Mouse (Mus musculus) forebrain, embryonic 11.5 days (tissue): Measurements from ENCODE around the gene Fam118a. TPM values are rescaled to one million over a fixed set of nuclear protein-coding genes. Genes with fewer than 3 reads are reported as not detected.

Experiments used
- ATAC-seq: fragments of 200-750 bp; cut with Nextera tagmentation; replicated peaks from 2 replicates; pipeline ENCODE4 v1.8.0; 2017; ENCODE audit warnings: moderate TSS enrichment; ENCODE audit not compliant: low FRiP score
- DNase-seq: peaks from one replicate; pipeline ENCODE4 v3.0.0-alpha.2; 2017; ENCODE audit warnings: low spot score
- H3K27ac ChIP-seq: fragments of 300-500 bp; sonication (generic); 2 replicates; pipeline ENCODE4 v1.5.1; 2014; ENCODE audit warnings: low read depth, low read length
- H3K27me3 ChIP-seq: fragments of 300-500 bp; sonication (generic); 2 replicates; pipeline ENCODE4 v1.6.1; 2014; ENCODE audit warnings: mild to moderate bottlenecking, low read length, mixed read lengths; ENCODE audit not compliant: control insufficient read depth, insufficient read depth
- H3K36me3 ChIP-seq: fragments of 300-500 bp; sonication (generic); 2 replicates; pipeline ENCODE4 v1.6.1; 2014; ENCODE audit warnings: mild to moderate bottlenecking, low read length, moderate library complexity, mixed read lengths; ENCODE audit not compliant: control insufficient read depth, insufficient read depth
- H3K4me1 ChIP-seq: fragments of 300-500 bp; sonication (generic); replicated peaks from 2 replicates; pipeline ENCODE4 v1.6.1; 2014; ENCODE audit warnings: low read length, mixed read lengths; ENCODE audit not compliant: control insufficient read depth, insufficient read depth
- H3K4me2 ChIP-seq: fragments of 300-500 bp; sonication (generic); 2 replicates; pipeline ENCODE4 v1.6.1; 2014; ENCODE audit warnings: low read depth, mild to moderate bottlenecking, low read length, moderate library complexity, mixed read lengths; ENCODE audit not compliant: severe bottlenecking
- H3K4me3 ChIP-seq: fragments of 300-500 bp; sonication (generic); 2 replicates; pipeline ENCODE4 v1.5.1; 2014; ENCODE audit warnings: low read depth, low read length
- H3K9ac ChIP-seq: fragments of 300-500 bp; sonication (generic); 2 replicates; pipeline ENCODE4 v1.6.1; 2014; ENCODE audit warnings: low read length
- H3K9me3 ChIP-seq: fragments of 300-500 bp; sonication (generic); 2 replicates; pipeline ENCODE4 v1.6.1; 2016; ENCODE audit warnings: low read length, mixed read lengths; ENCODE audit not compliant: control insufficient read depth
- WGBS: fragments of 180-500 bp; shearing (Covaris S2); extraction: QIAGEN DNeasy Blood & Tissue Kit; methylation state at CpG from one replicate; pipeline ENCODE4 v1.1.7; 2014; 5-methylcytosine and 5-hydroxymethylcytosine counted together
- polyA plus RNA-seq: library from polyadenylated mRNA; unstranded; fragments of >200 nt; fragmentation: Nextera tagmentation; extraction: Ambion mirVana; gene quantifications from 2 replicates; pipeline ENCODE4 v1.2.1, GENCODE M21; 2014

Fam118a gene
- polyA plus RNA-seq, 1 experiment from 2014 or later, result 27.4 TPM

- ATAC-seq (no peak), DNase-seq (peak; percentile 88)
- 20% methylated on average over 29 of the region's 29 CpGs for WGBS
- Histone ChIP-seq H3K27me3 (no peaks in the 10 kb centered on the region), H3K9ac (no peak overlapping the region), H3K27ac (no peak overlapping the region), H3K9me3 (no peaks in the 10 kb centered on the region), H3K4me1 (no peaks in the 10 kb centered on the region), H3K4me3 (no peak overlapping the region), H3K4me2 (no peak overlapping the region), H3K36me3 (no peaks in the 10 kb centered on the region)
These were observed 27.5 kb upstream of the Fam118a start for GRCm38 (mm10) chr15:85000984-85001982.

GRCm38 (mm10) chr15:85009666-85010065 is 19.1 kb upstream of the Fam118a start:
- Histone ChIP-seq H3K27me3 (no peaks in the 10 kb centered on the region), H3K4me1 (no peaks in the 10 kb centered on the region), H3K4me2 (no peak overlapping the region), H3K4me3 (no peak overlapping the region), H3K36me3 (no peaks in the 10 kb centered on the region), H3K9me3 (no peaks in the 10 kb centered on the region), H3K27ac (no peak overlapping the region), H3K9ac (no peak overlapping the region)
- ATAC-seq, result no peak
- DNase-seq, result no peak
- WGBS, result 79% methylated on average over 8 of the region's 8 CpGs

- Histone ChIP-seq H3K9ac (no peak overlapping the region), H3K36me3 (no peaks in the 10 kb centered on the region), H3K9me3 (no peaks in the 10 kb centered on the region), H3K27ac (no peak overlapping the region; the same call in 1 of the 2 replicates), H3K4me1 (0 out of 2 replicates have a peak, but pooled peaks cover 1% of the 10 kb centered on the region), H3K27me3 (peaks cover 2% of the 10 kb centered on the region; the same call in 1 of the 2 replicates), H3K4me3 (no peak overlapping the region), H3K4me2 (no peak overlapping the region)
- no peak for DNase-seq
- WGBS, result 51% methylated on average over 19 of the region's 19 CpGs
- no peak for ATAC-seq
These were observed 16.7 kb upstream of the Fam118a start for GRCm38 (mm10) chr15:85011895-85012661.

- Histone ChIP-seq H3K4me1 (0 out of 2 replicates have a peak, but pooled peaks cover 2% of the 10 kb centered on the region), H3K36me3 (no peaks in the 10 kb centered on the region), H3K9ac (no peak overlapping the region), H3K4me3 (no peak overlapping the region), H3K27ac (no peak overlapping the region), H3K9me3 (no peaks in the 10 kb centered on the region), H3K27me3 (peaks cover 2% of the 10 kb centered on the region; the same call in 1 of the 2 replicates), H3K4me2 (no peak overlapping the region)
- DNase-seq, result no peak
- ATAC-seq, result no peak
- WGBS, result 66% methylated on average over 2 of the region's 2 CpGs
These were observed 16.1 kb upstream of the Fam118a start for GRCm38 (mm10) chr15:85012662-85013054.

- Histone ChIP-seq H3K9ac (no peak overlapping the region), H3K4me2 (no peak overlapping the region), H3K27me3 (peaks cover 2% of the 10 kb centered on the region; the same call in 1 of the 2 replicates), H3K4me3 (no peak overlapping the region), H3K9me3 (no peaks in the 10 kb centered on the region), H3K36me3 (no peaks in the 10 kb centered on the region), H3K27ac (no peak overlapping the region), H3K4me1 (0 out of 2 replicates have a peak, but pooled peaks cover 2% of the 10 kb centered on the region)
- 92% methylated on average over 11 of the region's 11 CpGs for WGBS
- ATAC-seq (no peak), DNase-seq (no peak)
These were observed 13.0 kb upstream of the Fam118a start for GRCm38 (mm10) chr15:85015771-85016170.

- ATAC-seq (no peak), DNase-seq (no peak)
- no peak within 1 kb of the TSS for H3K4me3 ChIP-seq
- H3K4me2 ChIP-seq, result peak within 1 kb of the TSS; percentile 15; the same call in 1 of the 2 replicates
- H3K27ac ChIP-seq, result no peak within 1 kb of the TSS
- H3K9ac ChIP-seq, result no peak within 1 kb of the TSS
- H3K36me3 ChIP-seq, result no peaks in the 10 kb centered on the region
- H3K9me3 ChIP-seq, result no peaks in the 10 kb centered on the region
- 8% methylated on average over 21 of the region's 21 CpGs for WGBS
- 0 out of 2 replicates have a peak, but pooled peaks cover 2% of the 10 kb centered on the region for H3K4me1 ChIP-seq
- peaks cover 2% of the 10 kb centered on the region; the same call in 1 of the 2 replicates for H3K27me3 ChIP-seq
These were observed 11.6 kb upstream of the Fam118a start, which contains the start of gene Upk3a for GRCm38 (mm10) chr15:85016951-85017664. Gene Upk3a, plus strand, starts transcription at chr15:85017141.

- H3K27me3 ChIP-seq, result no peaks in the 10 kb centered on the region
- H3K4me1 ChIP-seq, result no peaks in the 10 kb centered on the region
- no peak overlapping the region for H3K4me2 ChIP-seq
- H3K9me3 ChIP-seq, result no peaks in the 10 kb centered on the region
- WGBS, result 77% methylated on average over 4 of the region's 4 CpGs
- DNase-seq (no peak), ATAC-seq (no peak)
- H3K27ac ChIP-seq, result no peak overlapping the region
- no peak overlapping the region for H3K9ac ChIP-seq
- H3K36me3 ChIP-seq, result no peaks in the 10 kb centered on the region
- H3K4me3 ChIP-seq, result no peak overlapping the region
These were observed 6.5 kb upstream of the Fam118a start for GRCm38 (mm10) chr15:85022211-85022610.

GRCm38 (mm10) chr15:85026197-85026596 is 2.6 kb upstream of the Fam118a start:
- no peak for DNase-seq
- H3K9ac ChIP-seq, result no peak overlapping the region
- ATAC-seq, result no peak
- no peak overlapping the region for H3K4me2 ChIP-seq
- no peaks in the 10 kb centered on the region for H3K9me3 ChIP-seq
- H3K4me3 ChIP-seq, result no peak overlapping the region
- H3K27ac ChIP-seq, result no peak overlapping the region
- H3K36me3 ChIP-seq, result no peaks in the 10 kb centered on the region
- no peaks in the 10 kb centered on the region for H3K27me3 ChIP-seq
- H3K4me1 ChIP-seq, result no peaks in the 10 kb centered on the region
- 90% methylated on average over 4 of the region's 4 CpGs for WGBS
